Mouse (Mus musculus): Measurements from ENCODE around the gene Hspd1.
"Not testable (repeated sequence)": the region's sequence is repeated elsewhere in the genome, so short reads cannot be mapped to it uniquely, and the experiment has no call there.

The Hspd1 gene

GRCm38 (mm10) chr1:55087932-55088610, at the start of gene Hspd1, which contains the start of gene Hspe1:
Gene Hspd1, minus strand, starts transcription at chr1:55088243.
Gene Hspe1, plus strand, starts transcription at chr1:55088132.
- peak; percentile 99 for DNase-seq (ENCODE audit: low spot score in 2 of 2)

GRCm38 (mm10) chr1:55135846-55136245, 47.8 kb upstream of the Hspd1 start:
- no peak for DNase-seq (ENCODE audit: low spot score in 2 of 2)

- DNase-seq (ENCODE audit: low spot score in 2 of 2) = no peak
These were observed 46.3 kb upstream of the Hspd1 start for GRCm38 (mm10) chr1:55134301-55134700.

DNA sequence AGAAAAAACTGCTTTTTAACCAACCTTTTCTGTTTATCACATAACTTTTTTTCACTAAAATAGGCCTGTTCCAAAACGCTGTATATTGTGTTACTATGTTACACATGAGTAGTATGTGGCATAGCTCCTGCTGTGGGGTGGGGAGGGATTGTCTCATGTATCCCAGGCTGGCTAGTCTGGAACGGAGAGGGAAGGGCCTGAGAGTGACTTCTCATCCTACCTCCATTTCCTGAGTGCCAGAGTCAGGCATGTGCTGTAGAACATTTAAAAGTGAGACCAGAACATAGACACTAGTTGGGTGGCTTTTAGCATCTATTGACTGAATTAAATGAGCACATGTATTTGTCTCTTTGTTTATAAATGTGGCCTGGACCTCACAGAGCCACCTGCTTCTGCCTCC, 45.1 kb upstream of the Hspd1 start:
- DNase-seq (ENCODE audit: low spot score in 2 of 2) = no peak

DNA sequence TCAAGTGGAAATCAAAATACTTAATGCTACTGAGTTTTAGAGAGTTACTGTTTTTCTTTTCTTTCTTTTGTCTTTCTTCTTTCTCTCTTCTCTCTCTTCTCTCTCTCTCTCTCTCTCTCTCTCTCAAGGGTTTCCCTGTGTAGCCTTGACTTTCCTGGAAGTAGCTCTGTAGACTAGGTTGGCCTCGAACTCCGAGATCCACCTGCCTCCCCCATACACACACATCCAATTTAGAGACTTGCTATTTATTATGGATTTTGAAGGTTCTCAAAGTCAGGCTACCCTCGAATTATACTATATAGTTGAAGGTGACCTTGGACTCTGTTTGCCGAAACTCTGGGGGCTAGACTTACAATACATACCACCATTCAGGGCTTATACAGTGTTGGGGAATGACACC, 44.3 kb upstream of the Hspd1 start:
- no peak for DNase-seq (ENCODE audit: low spot score in 2 of 2)

GRCm38 (mm10) chr1:55131424-55132014, 43.5 kb upstream of the Hspd1 start:
- DNase-seq (ENCODE audit: low spot score in 2 of 2) = peak in 1 of 2 experiments; percentile 62

- DNase-seq (ENCODE audit: low spot score in 2 of 2) = peak; percentile 93 to 95
These were observed 42.9 kb upstream of the Hspd1 start, which contains the start of gene Mob4 for GRCm38 (mm10) chr1:55130943-55131401. Gene Mob4, plus strand, starts transcription at chr1:55131231.

DNA sequence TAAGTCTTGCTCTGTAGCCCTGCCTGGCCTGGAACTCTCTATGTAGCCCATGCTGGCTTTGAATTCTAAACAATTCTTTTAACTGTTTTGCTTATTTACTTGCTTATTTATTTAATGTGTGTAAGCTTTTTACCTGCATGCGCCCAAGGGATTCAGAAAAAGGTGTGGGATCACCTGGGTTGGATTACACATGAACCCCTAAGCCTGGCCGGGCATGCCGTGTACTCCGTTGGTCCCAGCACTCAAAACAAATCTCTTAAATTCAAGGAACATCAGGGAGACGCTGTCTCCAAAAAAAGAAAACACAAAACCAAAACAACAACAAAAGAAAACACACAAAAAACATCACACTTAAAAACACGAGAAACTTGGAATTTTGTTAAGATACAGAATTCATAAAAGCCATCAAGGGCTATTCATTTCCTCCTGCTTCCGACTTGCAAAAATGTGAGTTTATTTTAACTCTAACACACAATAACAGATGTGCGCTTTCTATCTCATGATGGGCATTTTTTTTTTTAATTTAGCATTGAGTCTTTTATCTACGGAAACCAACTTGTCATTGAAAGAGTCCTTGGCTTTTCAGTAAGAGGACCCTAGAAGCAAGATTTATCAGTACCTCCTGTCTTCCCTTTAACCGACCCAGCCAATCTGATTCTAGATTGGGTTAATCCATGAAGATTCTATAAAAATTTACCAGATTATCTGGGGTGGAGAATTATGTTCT, 42.3 kb upstream of the Hspd1 start:
- DNase-seq (ENCODE audit: low spot score in 2 of 2) = no peak

- DNase-seq (ENCODE audit: low spot score in 2 of 2) = no peak
These were observed 41.7 kb upstream of the Hspd1 start for GRCm38 (mm10) chr1:55129716-55130115.

- not testable (repeated sequence) for DNase-seq (ENCODE audit: low spot score in 2 of 2)
These were observed 36.1 kb upstream of the Hspd1 start for GRCm38 (mm10) chr1:55124136-55124535.

- DNase-seq (ENCODE audit: low spot score in 2 of 2) = no peak
These were observed 35.5 kb upstream of the Hspd1 start for GRCm38 (mm10) chr1:55123561-55123960.

- DNase-seq (ENCODE audit: low spot score in 2 of 2) = no peak
These were observed 35.0 kb upstream of the Hspd1 start for GRCm38 (mm10) chr1:55123046-55123445.

DNA sequence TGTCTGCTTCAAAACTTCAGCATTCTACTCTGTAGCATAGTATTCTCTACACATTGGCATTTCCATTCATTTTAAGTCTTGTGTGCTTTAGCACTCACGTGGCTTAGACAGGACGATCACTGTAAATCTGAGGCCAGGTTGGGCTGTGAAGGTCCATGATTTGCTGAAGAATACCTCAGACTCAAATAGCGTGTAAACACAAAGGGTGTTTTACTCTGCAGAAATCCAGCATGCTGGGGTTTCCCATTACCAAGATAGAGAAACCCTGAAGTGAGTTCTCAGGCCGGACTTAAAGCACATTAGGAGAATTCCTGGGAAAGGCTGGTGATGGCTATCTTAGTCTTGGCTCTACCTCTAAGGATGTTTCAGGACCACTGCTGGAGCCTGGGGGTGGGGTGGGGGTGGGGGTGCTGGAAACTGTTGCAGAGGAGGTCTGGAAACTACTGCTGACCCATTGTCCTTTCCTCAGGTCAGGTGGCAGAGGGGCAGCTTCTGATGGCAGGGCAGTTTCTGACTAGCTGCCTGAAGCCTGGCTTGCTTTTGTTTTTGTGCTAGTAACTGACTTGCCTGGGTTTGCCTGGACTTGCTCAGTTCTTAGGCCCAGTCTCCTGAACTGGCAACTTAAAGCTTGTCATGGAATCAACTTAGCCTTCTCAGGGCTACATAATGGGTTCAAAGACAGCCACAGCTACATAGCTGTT, 21.2 kb upstream of the Hspd1 start:
- DNase-seq (ENCODE audit: low spot score in 2 of 2) = no peak

DNA sequence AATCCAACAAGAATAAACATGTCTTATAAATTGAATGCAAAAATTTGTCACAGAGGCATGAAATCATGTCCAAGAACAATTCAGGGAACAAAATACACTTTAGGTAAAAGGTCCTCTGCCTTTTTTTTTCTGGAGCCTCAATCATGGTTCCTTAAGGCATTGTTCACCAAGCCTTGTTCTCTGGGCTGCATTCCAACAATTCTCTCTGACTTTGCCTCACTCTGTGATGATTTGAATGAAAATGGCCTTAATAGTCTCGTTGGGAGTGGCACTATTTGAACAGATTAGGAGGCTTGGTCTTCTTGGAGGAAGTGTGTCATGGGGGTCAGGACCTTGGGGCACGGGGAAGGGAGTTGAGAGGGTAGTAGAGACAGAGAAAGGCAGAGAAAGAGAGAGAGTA, 20.4 kb upstream of the Hspd1 start:
- DNase-seq (ENCODE audit: low spot score in 2 of 2) = no peak

DNA sequence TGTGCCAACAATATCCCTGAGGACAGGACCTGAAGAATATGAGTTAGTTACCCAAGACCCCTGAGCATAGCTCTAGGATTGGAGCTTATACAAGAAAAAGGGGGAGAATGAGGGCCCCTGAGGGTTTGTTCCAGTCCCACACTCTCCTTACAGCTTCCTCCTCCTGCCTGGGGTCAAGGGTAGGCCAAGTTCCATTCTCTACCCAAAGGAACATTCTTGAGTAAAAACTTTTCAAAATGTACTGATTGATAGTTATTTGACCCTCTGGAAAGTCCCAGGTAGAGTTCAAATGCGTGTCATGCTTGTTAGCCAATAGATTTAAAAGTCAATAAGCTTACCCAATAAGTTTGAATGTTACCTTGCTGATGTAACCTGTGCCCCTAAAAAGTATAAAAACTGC, 19.6 kb upstream of the Hspd1 start:
- no peak for DNase-seq (ENCODE audit: low spot score in 2 of 2)

DNA sequence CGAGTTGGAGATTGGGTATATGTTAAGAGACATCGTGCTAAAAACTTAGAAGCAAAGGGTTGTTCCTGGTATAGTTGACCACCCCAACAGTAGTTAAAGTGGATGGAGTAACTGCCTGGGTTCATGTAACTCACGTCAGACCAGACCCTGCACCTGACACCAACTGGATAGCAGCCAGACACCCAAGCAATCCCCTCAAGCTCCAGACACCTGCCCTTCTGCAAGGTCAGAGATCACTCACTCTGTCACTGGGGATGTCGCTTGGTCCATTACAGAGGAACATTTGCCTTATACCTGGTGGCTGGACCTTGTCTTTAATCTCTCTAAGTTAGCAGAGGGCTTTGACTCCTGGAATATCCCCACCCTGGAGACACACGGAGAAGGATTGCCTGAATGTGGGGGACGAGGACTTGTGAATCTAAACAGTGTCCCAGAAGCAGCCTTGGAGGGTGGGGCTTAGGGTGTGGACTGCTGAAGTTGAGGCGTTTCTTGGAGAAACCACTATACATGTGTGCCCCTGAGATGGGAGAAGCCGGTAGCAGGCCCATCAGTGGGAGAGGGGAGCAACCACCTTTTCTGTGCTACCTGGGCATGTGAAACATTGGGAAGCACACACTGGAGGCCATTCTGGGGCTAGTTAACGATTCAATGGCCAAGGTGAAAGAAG, 19.0 kb upstream of the Hspd1 start:
- DNase-seq (ENCODE audit: low spot score in 2 of 2) = no peak

- DNase-seq (ENCODE audit: low spot score in 2 of 2) = no peak
These were observed 4.4 kb upstream of the Hspd1 start for GRCm38 (mm10) chr1:55092469-55092868.

GRCm38 (mm10) chr1:55092056-55092455, 4.0 kb upstream of the Hspd1 start:
- DNase-seq (ENCODE audit: low spot score in 2 of 2) = no peak

DNA sequence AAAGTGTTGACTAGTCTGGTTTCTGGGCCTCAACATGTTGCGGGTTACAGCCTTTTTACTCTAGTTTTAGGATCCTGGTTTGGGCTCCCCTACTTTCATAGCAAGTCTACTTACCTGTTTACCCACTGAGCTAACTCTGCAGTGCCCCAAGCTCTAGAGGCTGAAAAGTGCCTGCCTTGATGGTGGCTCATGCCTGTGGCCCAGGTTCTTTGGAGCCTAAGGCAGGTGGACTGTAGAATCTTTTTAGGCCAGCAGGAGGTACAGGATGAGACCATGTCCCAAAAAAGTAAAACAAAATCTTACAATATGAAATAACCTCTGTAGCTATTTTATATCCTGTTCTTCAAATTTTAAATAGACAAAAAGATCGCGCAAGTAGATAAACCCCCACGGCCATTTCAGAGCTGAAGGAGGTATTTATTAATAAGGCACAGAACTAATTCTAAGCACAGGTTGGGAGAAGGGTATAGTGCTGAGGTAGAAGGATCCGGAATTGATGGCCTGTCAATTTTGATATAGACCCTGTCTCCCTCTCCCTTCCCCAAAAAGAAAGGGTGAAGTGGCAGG, 1.5 kb upstream of the Hspd1 start:
- no peak for DNase-seq (ENCODE audit: low spot score in 2 of 2)

- no peak for DNase-seq (ENCODE audit: low spot score in 2 of 2)
These were observed 811 bp upstream of the Hspd1 start for GRCm38 (mm10) chr1:55088611-55089497.
